Mouse (Mus musculus) cerebral cortex, adult 2 months (tissue): ENCODE results near the gene Cdh8.

Experiments used
- WGBS: fragments of 180-500 bp; shearing (Covaris S2); methylation state at CpG from one replicate; pipeline ENCODE4 v1.1.7; 2018; 5-methylcytosine and 5-hydroxymethylcytosine counted together

Gene Cdh8

GRCm38 (mm10) chr8:99415966-99416781 lies at the start of gene Cdh8:
Cdh8 (minus strand) TSS chr8:99416471.
- under 1% methylated on average over 58 of the region's 58 CpGs for WGBS

DNA sequence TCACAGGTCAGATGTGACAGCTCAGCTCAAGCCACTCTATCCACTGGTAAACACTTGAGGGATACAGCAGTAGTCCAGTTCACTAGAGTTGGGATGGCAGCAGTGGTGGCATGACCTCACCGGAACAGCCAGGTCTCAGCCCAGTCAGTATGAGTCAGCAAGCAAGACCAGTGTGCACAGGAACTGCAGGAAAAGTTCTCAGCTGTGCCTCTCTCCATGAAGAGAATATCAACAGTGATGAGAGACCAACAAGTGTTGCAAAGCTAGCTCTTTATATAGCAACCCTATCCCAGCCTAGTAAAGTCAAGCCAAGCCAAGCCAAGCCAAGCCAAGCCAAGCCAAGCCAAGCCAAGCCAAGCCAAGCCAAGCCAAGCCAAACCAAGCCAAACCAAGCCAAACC lies 30.2 kb upstream of the Cdh8 start:
- WGBS: 87% methylated on average over 1 of the region's 1 CpGs

DNA sequence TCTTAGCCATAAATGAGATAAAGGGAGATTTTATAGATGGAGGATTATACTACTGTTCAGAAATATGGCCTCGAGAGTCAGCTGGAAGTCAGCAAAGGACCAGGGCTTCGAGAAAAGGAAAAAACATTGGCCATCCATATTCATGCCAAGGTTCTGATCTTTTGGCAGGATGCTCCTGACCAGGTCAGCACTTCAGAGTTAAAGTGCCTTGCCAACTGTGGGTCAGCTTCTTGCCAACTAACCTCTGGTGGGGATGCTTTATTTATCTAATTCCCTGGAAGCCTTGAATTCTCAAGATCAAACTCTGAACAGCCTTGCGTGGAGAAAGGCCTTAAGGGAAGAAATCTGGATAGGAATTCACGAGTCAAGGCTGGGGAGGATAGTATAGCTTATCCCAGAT lies 9.6 kb upstream of the Cdh8 start:
- 69% methylated on average over 4 of the region's 4 CpGs for WGBS

GRCm38 (mm10) chr8:99421516-99421915 lies 5.2 kb upstream of the Cdh8 start:
- WGBS: 11% methylated on average over 7 of the region's 7 CpGs

DNA sequence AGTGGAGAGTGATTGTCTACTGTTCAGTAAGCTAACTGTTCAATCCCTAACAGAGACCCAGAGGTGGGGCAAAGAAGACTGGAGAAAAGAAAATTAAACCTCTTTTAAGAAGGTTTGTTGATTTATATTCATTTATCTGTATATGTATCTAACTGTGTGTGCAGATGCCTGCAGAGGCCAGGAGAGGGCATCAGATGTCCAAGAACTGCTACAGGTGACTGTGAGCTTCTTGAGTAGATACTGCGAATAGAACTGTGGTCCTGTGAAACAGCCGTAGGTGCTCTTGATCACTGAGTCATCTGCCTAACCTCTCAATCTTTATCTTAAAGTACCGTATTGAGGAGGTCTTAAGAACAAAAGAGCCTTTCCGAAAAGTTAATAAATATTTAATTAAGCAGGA lies 3.5 kb upstream of the Cdh8 start:
- WGBS: 96% methylated on average over 4 of the region's 4 CpGs

GRCm38 (mm10) chr8:99417456-99417855 lies 1.2 kb upstream of the Cdh8 start:
- WGBS: 28% methylated on average over 7 of the region's 7 CpGs

DNA sequence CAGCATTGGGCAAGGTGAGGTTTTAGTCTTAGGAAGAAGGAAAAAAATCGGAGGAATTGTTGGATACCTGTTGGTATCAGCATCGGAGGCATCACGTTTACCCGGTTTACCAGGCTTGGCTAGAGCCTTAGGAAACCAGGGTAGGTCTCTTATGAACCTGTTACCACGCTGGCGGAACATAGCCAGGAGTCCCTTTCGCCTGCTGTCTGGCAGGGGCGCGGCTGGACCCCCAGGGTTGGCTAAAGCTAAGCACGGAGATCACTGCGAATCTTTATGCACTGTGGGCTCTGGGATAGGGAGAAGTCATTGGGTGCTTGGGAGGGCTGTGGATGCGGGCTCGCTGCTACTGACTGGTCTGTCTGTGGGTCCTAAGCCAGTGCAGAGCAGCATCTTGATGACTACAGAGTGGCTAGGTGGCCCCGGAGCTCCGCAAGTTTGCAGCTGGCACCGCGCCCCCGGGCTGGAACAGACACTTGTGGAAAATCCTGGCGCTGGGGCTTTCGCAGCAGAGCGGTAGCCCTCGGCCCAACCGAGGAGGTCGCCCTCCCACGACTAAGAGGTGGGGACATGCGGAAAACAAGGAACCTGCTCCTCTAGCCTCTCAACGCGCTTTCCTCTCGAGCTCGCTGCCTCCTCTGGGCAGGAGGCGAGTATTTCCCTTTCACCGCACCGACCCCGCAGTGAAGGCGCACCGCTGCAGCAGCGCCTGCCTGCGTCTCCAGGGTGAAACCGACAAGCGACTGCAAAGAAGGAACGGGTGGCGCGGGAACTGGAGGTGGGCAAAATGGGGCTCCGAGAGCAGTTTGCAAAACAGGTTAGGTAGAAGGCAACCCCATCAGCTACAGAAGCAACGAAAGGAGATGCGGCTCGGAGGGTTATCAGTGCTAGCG lies 950 bp downstream of the Cdh8 start:
- WGBS: under 1% methylated on average over 48 of the region's 48 CpGs

- WGBS: 2% methylated on average over 9 of the region's 9 CpGs
Observed at GRCm38 (mm10) chr8:99414483-99414921, 1.8 kb downstream of the Cdh8 start.

GRCm38 (mm10) chr8:99413877-99414482 lies 2.3 kb downstream of the Cdh8 start:
- 17% methylated on average over 10 of the region's 10 CpGs for WGBS

DNA sequence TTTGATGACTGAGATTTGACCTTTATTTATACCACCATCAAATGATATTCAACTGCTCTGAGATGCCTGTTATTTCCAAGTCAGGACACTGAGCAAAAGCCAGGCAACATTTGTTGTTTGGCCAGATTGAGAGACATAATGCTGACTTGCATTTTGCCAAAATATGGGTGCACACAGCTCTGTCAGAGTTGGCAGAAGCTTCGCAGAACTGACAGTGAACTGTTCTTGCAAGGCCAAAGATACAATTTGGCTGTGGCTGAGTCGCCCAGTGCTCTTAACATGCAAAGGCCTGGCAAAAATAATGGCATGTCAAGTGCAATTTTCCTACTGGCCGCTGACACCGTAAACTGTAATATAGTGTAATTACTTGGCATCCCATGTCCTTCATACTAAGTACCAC lies 22.4 kb downstream of the Cdh8 start:
- WGBS: 58% methylated on average over 4 of the region's 4 CpGs

DNA sequence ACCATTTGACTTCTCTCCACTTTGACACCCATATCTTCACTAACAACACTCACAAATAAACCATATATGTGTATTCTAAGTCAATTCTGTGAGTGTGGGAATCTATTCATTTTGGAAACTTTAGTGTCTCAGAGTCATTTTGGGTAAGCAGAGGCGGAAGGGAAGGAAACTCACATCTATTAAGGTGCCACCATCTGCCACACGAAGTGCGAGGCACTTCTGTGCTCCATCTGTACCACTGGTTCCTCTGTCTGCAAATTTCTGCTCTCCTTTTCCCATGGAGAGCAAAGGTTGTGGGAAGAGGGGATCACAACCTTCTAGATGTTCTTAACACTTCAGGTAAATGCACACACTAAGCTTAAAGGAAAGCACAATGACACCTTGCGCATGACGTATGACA lies 46.2 kb downstream of the Cdh8 start:
- 63% methylated on average over 5 of the region's 5 CpGs for WGBS

DNA sequence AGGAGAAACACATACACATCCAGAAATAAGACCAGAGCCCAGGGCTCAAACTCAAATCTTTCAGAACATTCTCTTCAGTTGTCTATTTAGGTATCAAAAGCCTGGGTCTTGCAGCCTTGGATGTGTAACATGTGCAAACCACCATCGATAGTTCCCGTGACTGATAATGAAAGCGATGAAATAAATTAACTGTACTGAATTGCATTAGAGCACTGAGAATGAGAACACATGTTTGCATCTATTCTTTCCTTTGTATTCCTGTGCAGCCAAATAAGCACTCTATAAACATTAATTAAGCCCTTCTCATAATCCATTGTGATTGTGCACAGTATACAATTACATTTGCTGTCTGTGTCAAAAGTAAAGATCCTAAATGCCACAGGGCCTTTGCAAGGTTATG lies 47.1 kb downstream of the Cdh8 start:
- 70% methylated on average over 3 of the region's 3 CpGs for WGBS

DNA sequence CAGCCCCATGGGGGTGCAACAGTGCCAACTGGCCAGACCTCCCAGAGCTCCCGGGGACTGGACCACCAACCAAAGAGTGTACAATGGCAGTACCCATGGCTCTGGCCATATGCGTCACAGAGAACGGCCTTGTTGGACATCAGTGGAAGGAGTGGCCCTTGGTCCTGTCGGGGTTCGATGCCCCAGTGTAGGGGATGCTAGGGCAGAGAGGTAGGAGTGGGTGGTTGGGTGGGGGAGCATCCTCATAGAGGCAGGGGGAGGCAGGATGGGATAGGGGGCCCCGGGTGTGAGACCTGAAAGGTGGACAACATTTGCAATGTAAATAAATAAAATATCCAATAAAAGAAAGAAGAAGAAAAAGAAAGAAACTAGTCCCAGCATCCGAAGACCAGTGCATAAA lies 47.8 kb downstream of the Cdh8 start:
- 92% methylated on average over 7 of the region's 7 CpGs for WGBS

DNA sequence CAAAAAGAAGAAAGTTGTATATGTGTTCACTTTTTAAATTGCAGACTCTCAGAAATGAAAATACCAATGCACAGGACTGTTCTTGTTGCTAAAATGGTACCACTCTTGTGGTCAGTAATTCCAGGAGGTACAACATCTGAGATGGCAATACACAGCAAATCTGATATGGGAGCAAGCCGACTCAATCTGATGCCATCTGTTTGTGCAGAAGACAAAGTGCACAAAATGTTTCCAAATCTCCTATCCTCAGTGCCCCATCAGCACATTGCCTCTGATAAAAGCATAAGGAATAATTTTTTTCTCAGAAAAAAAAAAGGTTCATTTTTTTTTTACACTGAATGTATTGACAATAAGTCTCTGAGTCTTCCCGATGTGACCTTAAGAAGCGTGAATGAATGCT lies 62.3 kb downstream of the Cdh8 start:
- 73% methylated on average over 3 of the region's 3 CpGs for WGBS

GRCm38 (mm10) chr8:99353221-99353620 lies 63.0 kb downstream of the Cdh8 start:
- 84% methylated on average over 1 of the region's 1 CpGs for WGBS

GRCm38 (mm10) chr8:99348618-99349017 lies 67.7 kb downstream of the Cdh8 start:
- WGBS: 50% methylated on average over 3 of the region's 3 CpGs

GRCm38 (mm10) chr8:99339310-99339709 lies 77.0 kb downstream of the Cdh8 start:
- 76% methylated on average over 1 of the region's 1 CpGs for WGBS

DNA sequence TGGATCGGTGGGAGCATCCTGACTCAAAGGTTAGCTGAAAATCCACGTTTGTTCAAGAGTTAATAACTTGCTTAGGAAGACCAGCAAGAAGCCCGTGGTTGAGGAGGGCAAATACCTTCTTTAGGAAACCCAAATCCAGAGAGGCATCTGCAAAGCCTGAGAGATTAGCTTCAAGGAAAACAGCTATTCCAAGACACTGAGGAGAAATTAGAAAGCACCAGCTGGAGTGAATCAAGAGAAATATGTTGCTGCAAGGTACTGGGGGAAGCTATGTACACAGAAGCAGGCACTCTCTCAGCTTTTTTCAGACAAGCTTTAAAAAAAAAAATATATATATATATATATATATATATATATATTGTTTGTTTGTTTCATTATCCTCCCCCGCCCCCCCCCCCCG lies 88.7 kb downstream of the Cdh8 start:
- 57% methylated on average over 5 of the region's 5 CpGs for WGBS

GRCm38 (mm10) chr8:99314561-99314960 lies 101.7 kb downstream of the Cdh8 start:
- 78% methylated on average over 2 of the region's 2 CpGs for WGBS

DNA sequence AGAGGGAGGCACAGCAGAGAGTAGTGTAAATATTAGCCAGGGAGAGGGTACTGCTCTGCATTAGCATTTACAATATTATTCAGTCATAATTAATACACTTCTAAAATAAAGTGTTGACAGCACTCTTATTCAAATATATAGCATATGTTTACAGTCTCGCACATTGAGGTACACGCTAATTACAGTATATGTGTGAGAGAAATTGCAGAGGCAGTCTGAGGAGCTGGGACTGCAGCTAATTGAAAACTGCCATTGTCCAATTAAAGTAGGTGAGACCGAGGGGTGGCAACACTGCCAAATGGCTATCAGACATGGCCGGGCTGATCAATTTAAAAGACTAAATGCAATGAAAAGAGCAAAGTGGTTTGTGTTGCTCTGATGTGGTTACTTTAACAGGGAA lies 112.1 kb downstream of the Cdh8 start:
- WGBS: 59% methylated on average over 4 of the region's 4 CpGs

DNA sequence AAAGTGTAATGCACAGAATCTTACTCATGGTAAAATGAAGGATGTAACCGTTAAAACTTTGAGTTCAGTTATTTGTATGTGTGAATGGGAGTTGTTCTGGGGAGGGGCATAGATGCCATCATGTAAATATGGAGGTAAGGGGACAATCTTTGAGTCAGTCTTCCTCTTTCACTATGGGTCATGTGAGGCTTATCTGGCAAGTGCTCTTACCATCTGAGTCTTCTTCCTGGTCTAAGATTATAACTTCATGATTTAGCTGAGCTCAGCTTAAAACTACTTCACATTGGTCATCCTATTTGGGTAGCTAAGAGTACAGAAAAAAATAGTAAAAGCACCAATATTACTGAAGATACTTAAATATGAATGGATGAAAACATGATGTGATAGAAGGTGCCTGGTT lies 126.1 kb downstream of the Cdh8 start:
- WGBS: 86% methylated on average over 1 of the region's 1 CpGs

DNA sequence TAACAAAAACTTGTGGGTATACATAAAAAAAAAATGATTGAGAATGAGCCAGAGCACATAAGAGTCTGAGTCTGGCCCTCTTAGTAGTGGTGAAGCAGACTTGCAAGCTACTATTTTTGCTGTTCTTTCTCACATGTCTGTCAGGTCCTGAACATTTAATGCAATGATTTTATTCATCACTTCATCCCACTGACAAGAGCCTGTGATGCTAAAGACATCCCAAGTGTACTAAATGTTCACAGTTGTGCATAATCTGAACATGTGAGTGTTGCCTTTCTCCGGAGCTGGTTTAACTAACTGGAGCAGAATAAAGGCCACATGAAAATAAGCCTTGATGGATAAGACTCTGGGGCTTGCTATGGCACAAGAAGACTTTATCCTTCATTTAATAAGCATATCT lies 131.2 kb downstream of the Cdh8 start:
- WGBS: 53% methylated on average over 1 of the region's 1 CpGs
